Mouse (Mus musculus) brain, adult 2 months (tissue): ENCODE data around the gene Gm29289.
"Not testable (repeated sequence)": the region's sequence is repeated elsewhere in the genome, so short reads cannot be mapped to it uniquely, and the experiment has no call there.

Experiments
- DNase-seq: peaks from one replicate; pipeline ENCODE4 v3.0.0; 2011; ENCODE audit warnings: low read depth, low spot score

The Gm29289 gene

GRCm38 (mm10) chrY:2932282-2932681 is at the start of gene Gm29289:
TSS of gene Gm29289 (plus strand) at chrY:2932582.
- DNase-seq = not testable (repeated sequence)

- not testable (repeated sequence) for DNase-seq
These were observed 31.7 kb upstream of the Gm29289 start, which contains the start of gene Gm10352 for GRCm38 (mm10) chrY:2900689-2901088. TSS of gene Gm10352 (plus strand) at chrY:2900989.
